ENCODE assay signal across 7 mouse cellular contexts in genomic region chr13:25932810-25933209, GRCm38 (mm10).
A peak's percentile ranks its signal among the peaks of the same experiment; 100 is the strongest.
DNase-seq lines count a peak whose midpoint lies in the region; ATAC-seq lines count a peak whose summit lies in the region.

No protein-coding gene starts in this region.

- 0% methylated on average over 1 of the region's 1 CpGs for WGBS in forebrain, embryonic 10.5 days
- 0% methylated on average over 1 of the region's 1 CpGs for WGBS in hindbrain, embryonic 15.5 days
- WGBS in stomach, embryonic 14.5 days, result 3% methylated on average over 1 of the region's 1 CpGs

- ATAC-seq in hindbrain, embryonic 15.5 days (ENCODE audit: low FRiP score, low read depth), result peak; percentile 89
- ATAC-seq in stomach, embryonic 14.5 days (ENCODE audit: insufficient number of reproducible peaks, insufficient read depth, low FRiP score, low read depth), result peak; percentile 42; the same call in 1 of the 2 replicates

- no peak overlapping the region for H3K4me2 ChIP-seq in hindbrain, embryonic 15.5 days
- H3K4me2 ChIP-seq in stomach, embryonic 14.5 days (replicated peaks; ENCODE audit: low read depth, low read length), result no peak overlapping the region

- no peak overlapping the region for H3K4me3 ChIP-seq in forebrain, embryonic 10.5 days
- no peak overlapping the region for H3K4me3 ChIP-seq in hindbrain, embryonic 15.5 days
- H3K4me3 ChIP-seq in stomach, embryonic 14.5 days (ENCODE audit: low read depth, low read length), result no peak overlapping the region

- H3K9ac ChIP-seq in hindbrain, embryonic 15.5 days, result no peak overlapping the region
- H3K9ac ChIP-seq in stomach, embryonic 14.5 days (replicated peaks; ENCODE audit: low read depth, low read length), result no peak overlapping the region

- no peaks in the 10 kb centered on the region for H3K36me3 ChIP-seq in forebrain, embryonic 10.5 days (replicated peaks)
- no peaks in the 10 kb centered on the region for H3K36me3 ChIP-seq in hindbrain, embryonic 15.5 days
- H3K36me3 ChIP-seq in stomach, embryonic 14.5 days (ENCODE audit: control insufficient read depth, insufficient read depth, low read length), result no peaks in the 10 kb centered on the region

- peaks cover 18% of the 10 kb centered on the region for H3K4me1 ChIP-seq in forebrain, embryonic 10.5 days
- H3K4me1 ChIP-seq in hindbrain, embryonic 15.5 days (replicated peaks), result peaks cover 30% of the 10 kb centered on the region
- H3K4me1 ChIP-seq in stomach, embryonic 14.5 days (ENCODE audit: control insufficient read depth, insufficient read depth, low read length), result peaks cover 3% of the 10 kb centered on the region; the same call in 1 of the 2 replicates

- peak overlapping the region; percentile 82 for H3K27ac ChIP-seq in forebrain, embryonic 10.5 days
- peak overlapping the region; percentile 77 for H3K27ac ChIP-seq in hindbrain, embryonic 15.5 days (replicated peaks)
- peak overlapping the region; percentile 12; the same call in 1 of the 2 replicates for H3K27ac ChIP-seq in stomach, embryonic 14.5 days (ENCODE audit: low read length)

- no peaks in the 10 kb centered on the region for H3K9me3 ChIP-seq in forebrain, embryonic 10.5 days
- no peaks in the 10 kb centered on the region for H3K9me3 ChIP-seq in hindbrain, embryonic 15.5 days
- no peaks in the 10 kb centered on the region for H3K9me3 ChIP-seq in stomach, embryonic 14.5 days (ENCODE audit: control insufficient read depth, low read depth, low read length)

- peak; percentile 58 for DNase-seq in MN1 (ENCODE audit: low spot score)
- peak; percentile 86 for DNase-seq in brain, embryonic 18.5 days (ENCODE audit: low read depth, low spot score)
- DNase-seq in forebrain, embryonic 10.5 days (ENCODE audit: extremely low spot score, low spot score), result peak; percentile 52
- peak; percentile 66 to 74 for DNase-seq in layer of hippocampus, postnatal 10 days (ENCODE audit: low spot score in 2 of 2)
- DNase-seq in mesoderm, embryonic 11.5 days (ENCODE audit: low read depth, low spot score), result peak; percentile 81

- no peaks in the 10 kb centered on the region for H3K27me3 ChIP-seq in forebrain, embryonic 10.5 days (ENCODE audit: poor library complexity, severe bottlenecking)
- H3K27me3 ChIP-seq in hindbrain, embryonic 15.5 days, result no peaks in the 10 kb centered on the region
- no peaks in the 10 kb centered on the region for H3K27me3 ChIP-seq in stomach, embryonic 14.5 days (ENCODE audit: control insufficient read depth, insufficient read depth, low read length)

Comparison
In these comparisons a context has a peak if more than half of its experiments do, and no peak if none do; other contexts are left out.
1. H3K27ac ChIP-seq: peak in every context shown above with its lines; median percentile 82 in forebrain, embryonic 10.5 days; 77 in hindbrain, embryonic 15.5 days; 12 in stomach, embryonic 14.5 days.